Mouse (Mus musculus) C2C12 (cell line): ENCODE results near the gene 6030468B19Rik.

Experiments
- FOSL1 ChIP-seq: IDR thresholded peaks from one replicate; pipeline ENCODE4 v1.8.0; 2011; ENCODE audit warnings: mild to moderate bottlenecking, low read length; ENCODE audit not compliant: poor library complexity, insufficient read depth, severe bottlenecking
- MYOG ChIP-seq: IDR thresholded peaks from one replicate; pipeline ENCODE4 v1.6.1; 2011; ENCODE audit not compliant: control insufficient read depth, insufficient read length; ENCODE audit errors: extremely low read depth

GRCm38 (mm10) chr11:117809407-117810311 lies 12.2 kb downstream of the 6030468B19Rik start, which contains the start of the genes Gm20708 and Syngr2:
- TF ChIP-seq FOSL1 (no peak), MYOG (no peak)
